Mouse (Mus musculus): ENCODE measurements around the gene Slc36a2. TPM values are rescaled to one million over a fixed set of nuclear protein-coding genes. Genes with fewer than 3 reads are reported as not detected.

Gene Slc36a2
- total and polyA plus RNA-seq, 3 experiments: not detected

DNA sequence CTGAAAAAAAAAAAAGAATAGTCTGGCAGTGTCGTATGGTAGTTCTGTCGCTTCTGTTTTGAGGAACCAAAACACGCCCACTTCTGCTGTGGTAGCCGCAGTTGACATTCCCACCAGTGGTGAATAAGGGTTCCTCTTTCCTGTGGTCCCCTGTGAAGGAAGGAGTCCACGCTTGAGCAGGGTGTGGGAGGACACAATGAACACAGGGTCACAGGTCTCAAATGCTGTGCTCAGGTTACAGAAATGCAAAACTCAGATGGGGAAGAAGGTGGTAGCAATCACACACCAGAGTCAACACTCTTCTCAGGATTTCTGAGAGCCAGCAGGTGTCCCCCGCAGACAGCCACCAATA lies 29.8 kb downstream of the Slc36a2 start (continued):
- TF ChIP-seq MYC (IDR thresholded peaks at IDR 0.05; ENCODE audit: low read depth, low read length) (peak; percentile 80), SIN3A (IDR thresholded peaks at IDR 0.05; ENCODE audit: low read length) (peak; percentile 91), MAX (IDR thresholded peaks at IDR 0.05; ENCODE audit: low read length) (no peak; the same call in 1 of the 2 replicates), EP300 (IDR thresholded peaks at IDR 0.05; ENCODE audit: low read depth in 1 of 2, low read length in 2 of 2) (peak in 1 of 2 experiments; percentile 42; a peak in 2 of 4 replicates), USF1 (IDR thresholded peaks at IDR 0.05; ENCODE audit: low read depth, low read length) (no peak), TAL1 (IDR thresholded peaks at IDR 0.05; ENCODE audit: low read length) (no peak)

DNA sequence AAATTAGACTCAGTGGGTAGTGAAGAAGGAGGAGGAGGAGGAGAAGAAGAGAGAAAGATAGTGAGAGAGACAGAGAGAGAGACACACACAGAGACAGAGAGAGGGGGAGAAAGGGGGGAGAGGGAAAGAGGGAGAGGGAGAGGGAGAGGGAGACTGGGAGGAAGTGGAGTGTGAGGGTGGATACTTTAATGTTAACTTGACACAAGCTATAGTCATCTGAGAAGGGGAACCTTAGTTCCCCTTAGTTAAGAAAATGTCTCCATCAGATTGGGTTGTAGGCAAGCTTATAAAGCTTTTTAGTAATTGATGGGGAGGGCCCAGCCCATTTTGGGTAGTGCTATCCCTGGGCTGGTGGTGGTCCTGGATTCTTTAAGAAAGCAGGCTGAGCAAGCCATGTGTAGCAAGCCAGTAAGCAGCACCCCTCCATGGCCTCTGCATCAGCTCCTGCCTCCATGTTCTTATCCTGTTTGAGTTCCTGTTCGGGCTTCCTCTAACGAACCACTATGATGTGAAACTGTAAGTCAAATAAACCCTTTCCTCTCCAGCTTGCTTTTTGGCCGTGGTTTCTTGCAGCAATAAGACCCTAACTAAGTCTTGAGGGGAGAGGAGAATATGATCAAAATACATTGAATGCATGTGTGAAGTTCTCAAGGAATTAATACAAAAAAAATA lies 30.3 kb downstream of the Slc36a2 start:
- Histone ChIP-seq H3K4me3 (ENCODE audit: control insufficient read depth in 1 of 2, insufficient read depth in 1 of 2, low read depth in 2 of 2, low read length in 2 of 2) (peak overlapping the region; percentile 6 to 45), H3K27me3 (ENCODE audit: control insufficient read depth in 1 of 2, insufficient read depth in 2 of 2, low read length in 2 of 2) (no peaks in the 10 kb centered on the region), H3K36me3 (ENCODE audit: control insufficient read depth in 1 of 2, insufficient read depth in 2 of 2, low read length in 2 of 2) (peaks cover 0 to 9% of the 10 kb centered on the region in 2 experiments; a peak in 2 of 4 replicates), H3K4me1 (ENCODE audit: control insufficient read depth in 1 of 2, insufficient read depth in 2 of 2, low read length in 2 of 2) (peaks cover 9 to 29% of the 10 kb centered on the region in 2 experiments), H3K27ac (ENCODE audit: control insufficient read depth, low read depth, low read length) (peak overlapping the region; percentile 83), H3K9ac (ENCODE audit: control insufficient read depth, low read depth, low read length, poor library complexity, severe bottlenecking) (peak overlapping the region; percentile 26), H3K9me3 (replicated peaks; ENCODE audit: insufficient read depth, low read length) (no peaks in the 10 kb centered on the region), H3K79me2 (ENCODE audit: control insufficient read depth, insufficient read depth, low read length, poor library complexity) (no peaks in the 10 kb centered on the region)
- TF ChIP-seq TBP (IDR thresholded peaks at IDR 0.05; ENCODE audit: low read depth, low read length) (peak; percentile 65), NRF1 (IDR thresholded peaks at IDR 0.05; ENCODE audit: insufficient read depth, low read depth, low read length, poor library complexity, severe bottlenecking) (no peak), ELF1 (IDR thresholded peaks at IDR 0.05; ENCODE audit: low read depth, low read length) (no peak), MXI1 (IDR thresholded peaks at IDR 0.05; ENCODE audit: low read depth, low read length) (no peak), GATA1 (IDR thresholded peaks at IDR 0.05; ENCODE audit: low read depth, low read length) (peak; percentile 34; the same call in 1 of the 2 replicates), ETS1 (IDR thresholded peaks at IDR 0.05; ENCODE audit: low read depth, low read length) (peak; percentile 30; the same call in 1 of the 2 replicates), POLR2A (IDR thresholded peaks at IDR 0.05; ENCODE audit: control insufficient read depth in 1 of 2, insufficient read depth in 1 of 2, low read depth in 1 of 2, low read length in 2 of 2, poor library complexity in 1 of 2) (peak in 1 of 2 experiments; percentile 71; a peak in 2 of 4 replicates), MEF2A (IDR thresholded peaks at IDR 0.05; ENCODE audit: extremely low read depth, insufficient replicate concordance, low read depth, low read length, poor library complexity, severe bottlenecking) (no peak), BHLHE40 (IDR thresholded peaks at IDR 0.05; ENCODE audit: borderline replicate concordance, low read depth, low read length) (no peak), EP300 (IDR thresholded peaks at IDR 0.05; ENCODE audit: low read depth in 1 of 2, low read length in 2 of 2) (peak; percentile 36 to 48; a peak in 2 of 4 replicates), MAZ (IDR thresholded peaks at IDR 0.05; ENCODE audit: low read depth, low read length) (peak; percentile 74)
- DNase-seq (ENCODE audit: low read depth, low spot score): peak; percentile 82

DNA sequence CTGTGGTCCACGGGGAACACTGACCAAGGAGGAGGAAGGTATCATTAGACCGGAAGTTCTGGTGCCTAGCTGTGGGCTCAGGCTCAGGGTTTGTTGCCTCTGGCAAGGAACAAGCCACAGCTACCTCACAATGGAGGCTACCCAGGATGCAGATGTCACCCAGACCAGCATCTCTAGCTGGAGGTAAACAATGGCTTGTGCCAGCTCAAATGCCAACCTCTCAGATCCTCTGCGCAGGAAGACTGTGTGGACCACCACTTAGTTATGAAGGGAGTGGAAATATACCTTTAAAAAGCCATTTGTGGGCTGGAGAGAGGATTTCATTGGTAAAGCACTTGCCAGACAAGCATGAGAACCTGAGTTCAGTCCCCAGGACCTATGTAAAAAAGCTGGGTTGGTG lies 33.3 kb downstream of the Slc36a2 start, which contains the start of gene Slc36a3:
Gene Slc36a3, minus strand, starts transcription at position 101 of the 400 bp plus-strand sequence.
- H3K4me1 ChIP-seq (ENCODE audit: control insufficient read depth in 1 of 2, insufficient read depth in 2 of 2, low read length in 2 of 2): peaks cover 18 to 32% of the 10 kb centered on the region in 2 experiments

More for the DNA sequence above, 33.3 kb downstream of the Slc36a2 start, which contains the start of gene Slc36a3:
- no peak within 1 kb of the TSS for H3K4me3 ChIP-seq (ENCODE audit: control insufficient read depth in 1 of 2, insufficient read depth in 1 of 2, low read depth in 2 of 2, low read length in 2 of 2)
- no peak within 1 kb of the TSS for H3K27ac ChIP-seq (ENCODE audit: control insufficient read depth, low read depth, low read length)
- H3K9ac ChIP-seq (ENCODE audit: control insufficient read depth, low read depth, low read length, poor library complexity, severe bottlenecking): no peak within 1 kb of the TSS
- H3K36me3 ChIP-seq (ENCODE audit: control insufficient read depth in 1 of 2, insufficient read depth in 2 of 2, low read length in 2 of 2): peaks cover 0 to 7% of the 10 kb centered on the region in 2 experiments; a peak in 2 of 4 replicates
- DNase-seq (ENCODE audit: low read depth, low spot score): no peak
- no peak for TF ChIP-seq MXI1 (IDR thresholded peaks at IDR 0.05; ENCODE audit: low read depth, low read length)
- no peak for TF ChIP-seq ETS1 (IDR thresholded peaks at IDR 0.05; ENCODE audit: low read depth, low read length)
- TF ChIP-seq GABPA (IDR thresholded peaks at IDR 0.05; ENCODE audit: low read depth, low read length): no peak
- TF ChIP-seq SIN3A (IDR thresholded peaks at IDR 0.05; ENCODE audit: low read length): no peak
- TF ChIP-seq UBTF (IDR thresholded peaks at IDR 0.05; ENCODE audit: borderline replicate concordance, insufficient read depth, low read depth, low read length): no peak
- TF ChIP-seq MYC (IDR thresholded peaks at IDR 0.05; ENCODE audit: low read depth, low read length): no peak
- TF ChIP-seq POLR2A (IDR thresholded peaks at IDR 0.05; ENCODE audit: control insufficient read depth in 1 of 2, insufficient read depth in 1 of 2, low read depth in 1 of 2, low read length in 2 of 2, poor library complexity in 1 of 2): no peak
- TF ChIP-seq MAZ (IDR thresholded peaks at IDR 0.05; ENCODE audit: low read depth, low read length): no peak
- no peak for TF ChIP-seq TAL1 (IDR thresholded peaks at IDR 0.05; ENCODE audit: low read length)
- TF ChIP-seq ELF1 (IDR thresholded peaks at IDR 0.05; ENCODE audit: low read depth, low read length): no peak
- TF ChIP-seq CTCF (IDR thresholded peaks at IDR 0.05 in 2 of 3, conservative IDR thresholded peaks at IDR 0.05 in 1 of 3; ENCODE audit: control insufficient read depth in 1 of 3, insufficient read depth in 1 of 3, low read depth in 2 of 3, low read length in 3 of 3, poor library complexity in 1 of 3, severe bottlenecking in 1 of 3): no peak
- TF ChIP-seq SMC3 (IDR thresholded peaks at IDR 0.05; ENCODE audit: low read depth, low read length): no peak
- no peak for TF ChIP-seq POLR2AphosphoS2 (IDR thresholded peaks at IDR 0.05; ENCODE audit: low read length)
- no peak for TF ChIP-seq CHD1 (IDR thresholded peaks at IDR 0.05; ENCODE audit: low read depth, low read length)
- TF ChIP-seq MYB (IDR thresholded peaks at IDR 0.05; ENCODE audit: low read depth, low read length): no peak
- no peak for TF ChIP-seq ZKSCAN1 (IDR thresholded peaks at IDR 0.05; ENCODE audit: low read depth, low read length)
- TF ChIP-seq KAT2A (conservative IDR thresholded peaks at IDR 0.05; ENCODE audit: low read depth, low read length): no peak
- no peaks in the 10 kb centered on the region for H3K27me3 ChIP-seq (ENCODE audit: control insufficient read depth in 1 of 2, insufficient read depth in 2 of 2, low read length in 2 of 2)
- H3K79me2 ChIP-seq (ENCODE audit: control insufficient read depth, insufficient read depth, low read length, poor library complexity): no peaks in the 10 kb centered on the region
- no peaks in the 10 kb centered on the region for H3K9me3 ChIP-seq (replicated peaks; ENCODE audit: insufficient read depth, low read length)

All from MEL (cell line).